Mouse (Mus musculus) hindbrain, embryonic 12.5 days (tissue): ENCODE measurements around the gene Ghr. TPM values are rescaled to one million over a fixed set of nuclear protein-coding genes. Genes with fewer than 3 reads are reported as not detected.

Experiments
- ATAC-seq: fragments of 200-750 bp; cut with Nextera tagmentation; 2 replicates; pipeline ENCODE4 v1.8.0; 2017; ENCODE audit warnings: moderate TSS enrichment; ENCODE audit not compliant: low FRiP score
- H3K27ac ChIP-seq: fragments of 300-500 bp; sonication (generic); 2 replicates; pipeline ENCODE4 v1.5.1; 2016; ENCODE audit warnings: mild to moderate bottlenecking
- H3K27me3 ChIP-seq: fragments of 300-500 bp; sonication (generic); 2 replicates; pipeline ENCODE4 v1.6.1; 2016; ENCODE audit warnings: mild to moderate bottlenecking
- H3K36me3 ChIP-seq: fragments of 300-500 bp; sonication (generic); 2 replicates; pipeline ENCODE4 v1.6.1; 2016; ENCODE audit warnings: mild to moderate bottlenecking
- H3K4me1 ChIP-seq: fragments of 300-500 bp; sonication (generic); 2 replicates; pipeline ENCODE4 v1.6.1; 2016
- H3K4me2 ChIP-seq: fragments of 300-500 bp; sonication (generic); replicated peaks from 2 replicates; pipeline ENCODE4 v1.6.1; 2016; ENCODE audit warnings: mild to moderate bottlenecking
- H3K4me3 ChIP-seq: fragments of 300-500 bp; sonication (generic); 2 replicates; pipeline ENCODE4 v1.5.1; 2016; ENCODE audit warnings: mild to moderate bottlenecking
- H3K9ac ChIP-seq: fragments of 300-500 bp; sonication (generic); 2 replicates; pipeline ENCODE4 v1.6.1; 2016; ENCODE audit warnings: mild to moderate bottlenecking, moderate library complexity
- H3K9me3 ChIP-seq: fragments of 300-500 bp; sonication (generic); replicated peaks from 2 replicates; pipeline ENCODE4 v1.6.1; 2016; ENCODE audit warnings: mild to moderate bottlenecking
- WGBS: fragments of 180-500 bp; shearing (Covaris S2); methylation state at CpG from one replicate; pipeline ENCODE4 v1.1.7; 2016; 5-methylcytosine and 5-hydroxymethylcytosine counted together
- polyA plus RNA-seq: library from polyadenylated mRNA; unstranded; fragments of >200 nt; fragmentation: Nextera tagmentation; extraction: Ambion mirVana; gene quantifications from 2 replicates; pipeline ENCODE4 v1.2.1, GENCODE M21; 2016

The Ghr gene
- polyA plus RNA-seq, 1 experiment from 2014 or later, result 25.3 TPM

DNA sequence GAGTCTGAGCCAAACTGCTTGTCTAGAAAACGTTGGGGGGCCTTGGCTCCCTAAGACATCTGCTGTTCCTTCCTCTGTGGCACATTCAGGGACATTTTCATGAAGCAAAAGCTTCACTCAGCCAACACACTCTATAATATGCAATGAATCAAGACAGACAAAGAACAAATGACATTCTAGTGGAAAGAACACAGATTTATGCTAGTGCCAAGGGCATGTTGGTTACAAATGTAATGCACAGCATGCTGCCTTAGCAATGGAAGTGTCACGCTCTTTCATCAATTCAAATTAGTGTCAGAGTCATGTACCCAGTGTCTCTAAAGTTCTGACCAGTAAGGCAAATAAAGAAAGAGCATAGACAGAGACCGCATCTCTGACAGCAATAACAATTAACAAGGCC is 187.6 kb downstream of the Ghr start:
- H3K27ac ChIP-seq, result no peak overlapping the region
- no peak overlapping the region for H3K4me2 ChIP-seq
- 57% methylated on average over 3 of the region's 3 CpGs for WGBS
- no peaks in the 10 kb centered on the region for H3K27me3 ChIP-seq
- no peak for ATAC-seq
- H3K4me1 ChIP-seq, result 0 out of 2 replicates have a peak, but pooled peaks cover 3% of the 10 kb centered on the region
- H3K4me3 ChIP-seq, result no peak overlapping the region
- no peaks in the 10 kb centered on the region for H3K9me3 ChIP-seq
- no peak overlapping the region for H3K9ac ChIP-seq
- no peaks in the 10 kb centered on the region for H3K36me3 ChIP-seq

DNA sequence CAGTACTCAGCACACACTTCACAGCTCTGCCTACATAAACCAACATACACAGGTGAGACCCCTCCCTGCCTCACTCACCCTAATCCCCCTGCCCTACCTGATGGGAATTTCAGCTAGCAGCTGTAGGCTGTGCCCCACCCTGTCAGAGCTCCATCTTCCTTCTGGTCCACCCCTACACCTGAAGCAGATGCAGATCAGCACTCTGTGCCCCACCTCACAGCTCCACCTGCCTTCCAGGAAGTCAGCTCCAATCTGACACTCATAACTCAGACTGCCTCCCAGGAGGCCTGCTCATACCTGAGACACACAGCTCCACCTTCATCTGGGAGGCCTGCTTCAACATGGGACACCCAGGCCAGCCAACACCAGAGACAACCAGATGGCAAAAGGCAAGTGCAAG is 192.6 kb downstream of the Ghr start:
- Histone ChIP-seq H3K27ac (no peak overlapping the region), H3K36me3 (no peaks in the 10 kb centered on the region), H3K4me3 (no peak overlapping the region), H3K4me1 (no peaks in the 10 kb centered on the region), H3K9ac (no peak overlapping the region), H3K9me3 (no peaks in the 10 kb centered on the region), H3K4me2 (no peak overlapping the region), H3K27me3 (no peaks in the 10 kb centered on the region)
- ATAC-seq, result no peak

DNA sequence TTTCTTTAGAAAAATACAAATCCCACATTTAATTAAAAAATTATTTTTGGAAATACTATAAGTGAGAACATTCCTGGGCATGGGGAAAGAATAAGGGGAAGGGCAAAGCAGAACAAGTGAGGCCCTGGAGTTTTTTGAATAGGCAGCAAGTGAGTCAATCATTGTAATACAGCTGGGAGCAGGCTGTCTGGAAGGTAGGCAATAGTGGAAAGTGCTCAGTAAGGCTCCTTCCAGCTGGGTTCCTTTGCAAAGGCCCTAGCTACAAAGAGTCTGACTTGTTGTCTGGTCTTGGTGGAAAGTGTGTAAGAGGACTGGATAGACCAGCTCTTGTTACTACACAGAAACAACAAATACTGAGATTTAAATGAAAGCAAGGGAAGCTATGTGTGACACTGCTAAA is 194.3 kb downstream of the Ghr start:
- Histone ChIP-seq H3K9ac (no peak overlapping the region), H3K36me3 (no peaks in the 10 kb centered on the region), H3K27me3 (no peaks in the 10 kb centered on the region), H3K27ac (no peak overlapping the region), H3K4me3 (no peak overlapping the region), H3K9me3 (no peaks in the 10 kb centered on the region), H3K4me2 (no peak overlapping the region), H3K4me1 (no peaks in the 10 kb centered on the region)
- no peak for ATAC-seq

DNA sequence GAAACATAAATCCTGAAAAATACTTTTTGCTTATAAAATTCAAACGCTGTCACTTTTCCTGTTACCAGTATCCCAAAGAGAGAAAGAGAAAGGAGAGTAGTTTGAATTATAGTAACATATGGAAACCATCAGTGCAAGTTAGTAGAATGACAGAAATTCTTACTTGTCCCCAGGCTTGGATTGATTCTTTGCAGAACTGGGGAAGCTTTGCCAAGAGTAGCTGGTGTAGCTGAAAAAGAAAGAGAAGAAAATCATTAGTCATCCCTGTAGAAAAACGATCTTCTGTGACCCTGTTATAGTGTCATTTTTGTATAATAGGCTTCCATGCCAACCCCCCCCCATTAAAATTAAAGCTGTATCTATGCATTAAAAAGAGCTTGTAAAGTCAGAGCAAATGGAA is 194.8 kb downstream of the Ghr start:
- WGBS, result 68% methylated on average over 2 of the region's 2 CpGs
- Histone ChIP-seq H3K4me3 (no peak overlapping the region), H3K36me3 (no peaks in the 10 kb centered on the region), H3K9me3 (no peaks in the 10 kb centered on the region), H3K27ac (no peak overlapping the region), H3K4me1 (no peaks in the 10 kb centered on the region), H3K9ac (no peak overlapping the region), H3K27me3 (no peaks in the 10 kb centered on the region), H3K4me2 (no peak overlapping the region)
- no peak for ATAC-seq

DNA sequence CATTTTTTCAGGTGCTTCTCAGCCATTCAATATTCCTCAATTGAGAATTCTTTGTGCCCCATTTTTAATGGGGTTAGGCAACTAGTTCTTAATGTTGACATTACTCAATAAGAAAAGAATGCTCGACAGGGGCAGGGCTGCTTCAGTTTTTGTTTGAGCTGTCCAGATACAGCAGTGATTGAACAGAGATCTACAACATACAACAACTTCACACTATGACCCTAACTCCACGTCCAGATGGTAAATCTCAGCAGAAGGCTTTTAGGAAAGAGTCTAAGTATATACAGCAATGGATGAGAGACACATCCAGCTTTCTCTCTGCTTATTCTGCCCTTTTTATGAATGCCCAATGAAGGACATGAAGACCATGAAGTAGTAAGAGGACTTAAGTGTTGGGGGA is 199.5 kb downstream of the Ghr start:
- no peak overlapping the region for H3K4me3 ChIP-seq
- H3K4me1 ChIP-seq, result no peaks in the 10 kb centered on the region
- no peak overlapping the region for H3K9ac ChIP-seq
- no peak overlapping the region for H3K27ac ChIP-seq
- ATAC-seq, result no peak
- WGBS, result 58% methylated on average over 2 of the region's 2 CpGs
- H3K4me2 ChIP-seq, result no peak overlapping the region
- H3K9me3 ChIP-seq, result no peaks in the 10 kb centered on the region
- no peaks in the 10 kb centered on the region for H3K36me3 ChIP-seq
- H3K27me3 ChIP-seq, result no peaks in the 10 kb centered on the region

- Histone ChIP-seq H3K27me3 (no peaks in the 10 kb centered on the region), H3K9ac (no peak overlapping the region), H3K27ac (no peak overlapping the region), H3K9me3 (no peaks in the 10 kb centered on the region), H3K4me3 (no peak overlapping the region), H3K4me2 (no peak overlapping the region), H3K36me3 (no peaks in the 10 kb centered on the region), H3K4me1 (no peaks in the 10 kb centered on the region)
- 73% methylated on average over 6 of the region's 6 CpGs for WGBS
- ATAC-seq, result no peak
Measured at GRCm38 (mm10) chr15:3381413-3381812, 201.9 kb downstream of the Ghr start.

DNA sequence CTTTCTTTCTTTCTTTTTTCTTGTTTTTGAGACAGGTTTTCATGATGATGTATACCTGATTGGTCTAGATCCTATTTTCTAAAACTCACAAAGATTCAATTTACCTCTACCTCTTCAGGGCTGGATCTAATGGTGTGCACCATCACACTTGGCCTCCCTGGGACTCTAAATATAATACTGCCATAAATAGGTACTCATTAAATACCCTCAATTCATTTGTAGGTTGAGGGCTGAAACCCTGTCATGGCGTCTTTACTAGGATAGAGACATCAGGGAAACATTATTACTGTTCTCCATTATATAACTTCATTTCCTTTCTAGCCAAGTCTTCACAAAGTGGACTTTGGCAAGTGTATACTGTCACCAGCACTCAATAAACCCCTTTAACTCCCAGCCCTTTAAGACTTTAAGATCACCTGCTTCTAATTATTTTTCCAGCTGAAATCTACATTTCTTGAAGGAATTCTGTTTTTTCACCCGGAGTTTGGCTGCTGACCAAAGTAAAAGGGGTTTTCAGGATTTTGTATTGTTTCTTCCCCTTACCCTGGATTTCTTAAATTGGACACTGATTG is 214.9 kb downstream of the Ghr start:
- 0 out of 2 replicates have a peak, but pooled peaks cover 8% of the 10 kb centered on the region for H3K9me3 ChIP-seq
- H3K9ac ChIP-seq, result no peak overlapping the region
- H3K27ac ChIP-seq, result no peak overlapping the region
- ATAC-seq, result no peak
- no peaks in the 10 kb centered on the region for H3K4me1 ChIP-seq
- H3K27me3 ChIP-seq, result no peaks in the 10 kb centered on the region
- no peak overlapping the region for H3K4me2 ChIP-seq
- H3K4me3 ChIP-seq, result no peak overlapping the region
- 64% methylated on average over 2 of the region's 2 CpGs for WGBS
- no peaks in the 10 kb centered on the region for H3K36me3 ChIP-seq

- WGBS, result 67% methylated on average over 4 of the region's 4 CpGs
- no peak overlapping the region for H3K27ac ChIP-seq
- no peak overlapping the region for H3K9ac ChIP-seq
- no peaks in the 10 kb centered on the region for H3K27me3 ChIP-seq
- H3K9me3 ChIP-seq, result no peaks in the 10 kb centered on the region
- peak; percentile 56 for ATAC-seq
- no peaks in the 10 kb centered on the region for H3K4me1 ChIP-seq
- no peak overlapping the region; the same call in 1 of the 2 replicates for H3K4me2 ChIP-seq
- H3K36me3 ChIP-seq, result no peaks in the 10 kb centered on the region
- H3K4me3 ChIP-seq, result no peak overlapping the region
Measured at GRCm38 (mm10) chr15:3356073-3356766, 227.1 kb downstream of the Ghr start.

DNA sequence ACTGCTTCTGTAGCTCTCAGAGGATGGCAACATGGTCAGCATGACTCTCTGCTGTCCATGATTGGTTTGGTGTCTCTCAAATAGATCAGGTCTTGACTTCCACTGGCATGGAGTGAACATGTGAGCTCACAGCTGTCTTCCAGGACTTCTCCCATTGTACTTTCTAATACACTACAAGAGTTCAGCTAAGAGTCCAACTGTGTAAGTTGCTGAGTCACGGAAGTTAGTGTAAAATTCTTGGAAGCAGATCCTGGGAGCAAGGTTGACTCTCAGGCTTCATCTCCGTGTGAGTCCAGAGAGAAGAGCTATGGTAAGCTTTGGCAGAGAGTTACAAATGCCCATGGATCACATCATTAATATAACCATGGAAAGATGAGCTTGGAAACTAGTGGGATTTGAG is 229.6 kb downstream of the Ghr start:
- no peak overlapping the region for H3K9ac ChIP-seq
- H3K9me3 ChIP-seq, result no peaks in the 10 kb centered on the region
- ATAC-seq, result no peak
- H3K4me2 ChIP-seq, result no peak overlapping the region
- H3K36me3 ChIP-seq, result no peaks in the 10 kb centered on the region
- 84% methylated on average over 2 of the region's 2 CpGs for WGBS
- no peaks in the 10 kb centered on the region for H3K4me1 ChIP-seq
- H3K27ac ChIP-seq, result no peak overlapping the region
- no peaks in the 10 kb centered on the region for H3K27me3 ChIP-seq
- no peak overlapping the region for H3K4me3 ChIP-seq

DNA sequence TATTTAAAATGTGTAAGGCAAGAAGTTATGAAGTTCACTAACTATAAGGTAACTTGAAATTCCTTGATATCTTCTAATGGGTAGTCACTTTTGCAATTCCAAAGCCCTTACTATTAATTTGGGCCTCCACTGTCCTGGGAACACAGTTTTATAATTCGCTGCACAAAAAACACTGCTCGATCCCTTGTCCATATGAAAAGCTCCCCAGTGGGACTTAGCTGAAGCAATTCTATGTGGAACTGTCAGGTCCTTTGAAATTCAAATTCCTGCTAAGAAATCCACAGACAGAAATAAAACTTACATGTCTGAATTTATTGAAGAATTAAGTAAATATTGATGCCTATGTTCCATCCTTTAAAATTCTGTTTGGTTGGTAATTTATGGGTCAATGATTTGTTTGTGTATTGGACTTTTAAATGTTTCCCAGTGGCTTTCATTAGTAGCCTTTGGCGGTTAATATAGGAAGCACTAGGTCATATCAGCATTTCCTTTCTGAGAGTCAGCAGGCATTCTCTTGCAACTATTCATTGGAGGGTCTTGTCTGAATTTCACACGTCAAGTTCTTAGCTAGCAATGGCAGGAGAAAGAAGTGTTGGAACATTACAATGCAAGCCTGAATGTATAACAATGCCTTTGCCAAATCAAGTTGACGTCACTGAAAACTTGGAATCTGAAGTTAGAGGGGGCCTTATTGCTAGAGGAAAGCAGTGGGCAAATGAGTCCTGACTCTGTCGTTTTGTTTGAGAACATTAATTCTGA is 233.8 kb downstream of the Ghr start:
- H3K27ac ChIP-seq, result no peak overlapping the region
- no peak for ATAC-seq

GRCm38 (mm10) chr15:3346682-3347081 is 236.6 kb downstream of the Ghr start:
- Histone ChIP-seq H3K4me2 (no peak overlapping the region), H3K9me3 (no peaks in the 10 kb centered on the region)

More for the DNA sequence above, 233.8 kb downstream of the Ghr start:
- Histone ChIP-seq H3K27me3 (no peaks in the 10 kb centered on the region), H3K9ac (no peak overlapping the region), H3K9me3 (no peaks in the 10 kb centered on the region), H3K4me3 (no peak overlapping the region), H3K4me2 (no peak overlapping the region), H3K4me1 (no peaks in the 10 kb centered on the region), H3K36me3 (no peaks in the 10 kb centered on the region)
- whole genome bisulfite sequencing, result 36% methylated on average over 6 of the region's 6 CpGs

DNA sequence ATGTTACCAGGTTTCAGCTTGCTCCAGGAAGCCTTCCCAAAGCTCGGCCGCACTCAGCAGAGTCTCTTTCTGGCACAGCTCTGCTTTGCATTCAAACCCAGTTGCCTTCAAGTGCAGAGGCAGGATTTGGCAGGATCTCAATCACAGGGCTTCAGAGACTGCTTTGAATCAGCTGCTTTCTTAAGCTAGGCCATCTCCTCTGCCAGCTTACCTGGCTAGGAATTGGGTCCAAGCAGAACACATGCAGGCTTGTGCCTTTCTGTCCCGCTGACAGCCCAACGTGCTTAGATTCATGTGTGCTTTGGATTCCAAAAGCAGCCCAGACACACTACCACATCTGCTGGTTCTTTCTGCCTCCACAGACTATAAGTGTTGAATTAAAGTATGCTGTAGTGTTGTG is 238.7 kb downstream of the Ghr start:
- no peaks in the 10 kb centered on the region for H3K27me3 ChIP-seq
- H3K9me3 ChIP-seq, result no peaks in the 10 kb centered on the region
- H3K27ac ChIP-seq, result no peak overlapping the region
- ATAC-seq, result no peak
- H3K4me1 ChIP-seq, result no peaks in the 10 kb centered on the region
- no peaks in the 10 kb centered on the region for H3K36me3 ChIP-seq
- H3K9ac ChIP-seq, result no peak overlapping the region
- no peak overlapping the region for H3K4me3 ChIP-seq
- WGBS, result 91% methylated on average over 4 of the region's 4 CpGs
- H3K4me2 ChIP-seq, result no peak overlapping the region

More at GRCm38 (mm10) chr15:3346682-3347081, 236.6 kb downstream of the Ghr start:
- no peak overlapping the region for H3K9ac ChIP-seq
- H3K4me1 ChIP-seq, result no peaks in the 10 kb centered on the region
- 82% methylated on average over 3 of the region's 3 CpGs for WGBS
- no peaks in the 10 kb centered on the region for H3K27me3 ChIP-seq
- no peak overlapping the region for H3K27ac ChIP-seq
- H3K36me3 ChIP-seq, result no peaks in the 10 kb centered on the region
- no peak overlapping the region for H3K4me3 ChIP-seq
- no peak for ATAC-seq
